Comparison of ENCODE assay signal across 9 mouse cellular contexts in the genomic region with DNA sequence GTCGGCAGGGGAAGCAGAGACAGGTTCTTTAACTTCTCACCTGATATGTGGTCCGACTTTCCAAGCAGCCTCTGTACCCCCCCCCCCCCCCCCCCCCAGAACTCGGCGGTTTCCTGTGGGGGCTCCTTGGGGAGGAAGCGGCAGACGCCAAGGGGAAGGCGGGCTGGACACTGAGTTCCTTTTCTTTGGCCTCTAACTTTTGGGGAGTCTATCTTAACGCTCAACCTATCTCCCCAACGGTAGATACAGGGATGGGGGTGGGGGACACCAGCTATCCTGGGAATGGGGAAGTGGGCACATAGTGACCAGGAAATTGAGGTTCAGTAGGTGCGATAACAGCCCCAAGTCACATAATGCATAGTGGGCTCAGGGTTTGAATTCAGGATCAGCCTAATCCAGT. TPM values are rescaled to one million over a fixed set of nuclear protein-coding genes. Genes with fewer than 3 reads are reported as not detected.
DNase-seq lines count a peak whose midpoint lies in the region; ATAC-seq and TF ChIP-seq lines count a peak whose summit lies in the region.
"Had no signal": no experiment of that assay in that cellular context is flagged by ENCODE, and none has a peak within 500 bp of the region (broad histone marks: within the 10 kb centered on the region; RNA-seq: fewer than 3 reads in every experiment).

No protein-coding gene starts in this region.

- H3K9ac ChIP-seq in heart, adult 2 months (ENCODE audit: low read depth, low read length) = peak overlapping the region; percentile 67
- no peak overlapping the region for H3K9ac ChIP-seq in forebrain, postnatal 0 days
- H3K9ac ChIP-seq in liver, postnatal 0 days (replicated peaks) = peak overlapping the region; percentile 63

- peaks cover 51% of the 10 kb centered on the region for H3K79me3 ChIP-seq in C2C12 (ENCODE audit: low read depth)

- no peak for TF ChIP-seq EP300 in heart, adult 2 months (IDR thresholded peaks at IDR 0.05; ENCODE audit: insufficient read depth, low read depth, low read length)
- no peak for TF ChIP-seq EP300 in liver, postnatal 0 days (IDR thresholded peaks at IDR 0.05; ENCODE audit: low read depth)

- peak overlapping the region; percentile 57 for H3K4me3 ChIP-seq in heart, adult 2 months
- peak overlapping the region; percentile 75 for H3K4me3 ChIP-seq in C2C12 (ENCODE audit: insufficient read depth, poor library complexity, severe bottlenecking)
- peak overlapping the region; percentile 28 for H3K4me3 ChIP-seq in forebrain, postnatal 0 days (ENCODE audit: low read depth, low read length)
- H3K4me3 ChIP-seq in liver, postnatal 0 days (ENCODE audit: low read depth, low read length) = peak overlapping the region; percentile 58

- H3ac ChIP-seq in C2C12 (ENCODE audit: control insufficient read depth, insufficient read length, low read depth) = peak overlapping the region; percentile 83

- peak overlapping the region; percentile 68 for H3K27ac ChIP-seq in heart, adult 2 months
- no peak overlapping the region for H3K27ac ChIP-seq in forebrain, postnatal 0 days (ENCODE audit: low read depth, low read length)
- H3K27ac ChIP-seq in liver, postnatal 0 days (ENCODE audit: low read depth) = peak overlapping the region; percentile 72

- 15% methylated on average over 10 of the region's 10 CpGs for WGBS in heart, adult 2 months
- WGBS in forebrain, postnatal 0 days = 50% methylated on average over 9 of the region's 10 CpGs
- WGBS in liver, postnatal 0 days (ENCODE audit: insufficient replicate concordance) = 15% methylated on average over 8 of the region's 10 CpGs

- intact Hi-C loops in heart, adult 2 months (cut with DNase I) = no loop called here

- H3K4me1 ChIP-seq in heart, adult 2 months (ENCODE audit: control insufficient read depth, insufficient read depth, low read length) = peaks cover 13% of the 10 kb centered on the region
- H3K4me1 ChIP-seq in forebrain, postnatal 0 days (ENCODE audit: insufficient read depth) = peaks cover 6% of the 10 kb centered on the region; the same call in 1 of the 2 replicates
- H3K4me1 ChIP-seq in liver, postnatal 0 days (ENCODE audit: insufficient read depth) = peaks cover 18% of the 10 kb centered on the region

- H3K79me2 ChIP-seq in heart, adult 2 months (replicated peaks; ENCODE audit: control insufficient read depth, insufficient read depth, low read length) = no peaks in the 10 kb centered on the region
- H3K79me2 ChIP-seq in C2C12 (ENCODE audit: control insufficient read depth, insufficient read depth) = peaks cover 62% of the 10 kb centered on the region

- no peaks in the 10 kb centered on the region for H3K36me3 ChIP-seq in heart, adult 2 months (ENCODE audit: control insufficient read depth, insufficient read depth, low read length)
- peaks cover 19% of the 10 kb centered on the region for H3K36me3 ChIP-seq in C2C12 (ENCODE audit: control insufficient read depth, insufficient read depth)
- no peaks in the 10 kb centered on the region for H3K36me3 ChIP-seq in forebrain, postnatal 0 days (ENCODE audit: insufficient read depth)
- no peaks in the 10 kb centered on the region for H3K36me3 ChIP-seq in liver, postnatal 0 days (replicated peaks; ENCODE audit: insufficient read depth, low read length)

- H3K9me3 ChIP-seq in forebrain, postnatal 0 days (ENCODE audit: low read length) = no peaks in the 10 kb centered on the region
- H3K9me3 ChIP-seq in liver, postnatal 0 days (ENCODE audit: low read length) = no peaks in the 10 kb centered on the region

- H3K4me2 ChIP-seq in forebrain, postnatal 0 days (ENCODE audit: low read depth) = peak overlapping the region; percentile 57
- H3K4me2 ChIP-seq in liver, postnatal 0 days (ENCODE audit: low read depth, low read length) = peak overlapping the region; percentile 81

- no peak for ATAC-seq in forebrain, postnatal 0 days
- no peak for ATAC-seq in liver, postnatal 0 days

- peak in 1 of 2 experiments; percentile 34 for DNase-seq in heart, adult 2 months
- DNase-seq in heart, postnatal 4 days = no peak
- no peak for DNase-seq in forebrain, postnatal 0 days
- peak; percentile 42 for DNase-seq in liver, postnatal 0 days
- no peak for DNase-seq in layer of hippocampus, adult 8-10 months (ENCODE audit: low spot score in 2 of 2)
- DNase-seq in thymus, postnatal 4 days = no peak
- no peak for DNase-seq in cerebellum, adult 9-10 months
- DNase-seq: cerebellum, adult 18-20 months had no signal

- no peaks in the 10 kb centered on the region for H3K27me3 ChIP-seq in heart, adult 2 months (ENCODE audit: control insufficient read depth, insufficient read depth, low read length)
- no peaks in the 10 kb centered on the region for H3K27me3 ChIP-seq in C2C12 (ENCODE audit: control insufficient read depth, insufficient read depth, insufficient read length)
- H3K27me3 ChIP-seq in forebrain, postnatal 0 days (ENCODE audit: insufficient read depth, low read length) = no peaks in the 10 kb centered on the region
- H3K27me3 ChIP-seq in liver, postnatal 0 days (ENCODE audit: insufficient read depth, low read length) = no peaks in the 10 kb centered on the region

- no peak for TF ChIP-seq CTCF in heart, adult 2 months (IDR thresholded peaks at IDR 0.05)
- TF ChIP-seq CTCF in C2C12 (IDR thresholded peaks at IDR 0.05; ENCODE audit: control insufficient read depth, insufficient read depth, insufficient read length) = no peak
- TF ChIP-seq CTCF in forebrain, postnatal 0 days (IDR thresholded peaks at IDR 0.05; ENCODE audit: low read depth) = no peak
- TF ChIP-seq CTCF in liver, postnatal 0 days (IDR thresholded peaks at IDR 0.05; ENCODE audit: low read depth) = no peak

- no peak for TF ChIP-seq POLR2A in heart, adult 2 months (IDR thresholded peaks at IDR 0.05; ENCODE audit: insufficient read depth, low read depth, low read length)

TF ChIP-seq in C2C12, 6 proteins besides CTCF, POLR2A, EP300 and RAD21:
- TF ChIP-seq FOSL1 (IDR thresholded peaks at IDR 0.05; ENCODE audit: insufficient read depth, low read length, poor library complexity, severe bottlenecking) (no peak), MAX (IDR thresholded peaks at IDR 0.05) (no peak), MYOG (IDR thresholded peaks at IDR 0.05; ENCODE audit: control insufficient read depth, extremely low read depth, insufficient read length) (no peak), USF1 (IDR thresholded peaks at IDR 0.05; ENCODE audit: low read depth) (no peak), MYOD1 (IDR thresholded peaks at IDR 0.05; ENCODE audit: control insufficient read depth, insufficient read length, low read depth) (no peak), CEBPB (IDR thresholded peaks at IDR 0.05; ENCODE audit: low read depth) (no peak)

RNA-seq across cellular contexts. Expression of gene Ptgs1, which starts 0.7 kb away (rescaled TPM):
- 10 to 100 TPM; 14.4 to 15.8 TPM for total RNA-seq in heart, adult 2 months (2021)
- 20.0 and 22.3 TPM in 2 replicates for polyA plus RNA-seq in heart, adult 2 months (2012; rRNA removed)
- 10 to 100 TPM; 13.7 to 16.0 TPM for total RNA-seq in heart, postnatal 4 days (2021)
- polyA plus RNA-seq in C2C12 (2012; fragmentation: generic; extraction: Trizol) = 336 TPM
- 4.9 and 6.6 TPM in 2 replicates for total RNA-seq in forebrain, postnatal 0 days (2014; rRNA removed)
- 4.4 and 5.5 TPM in 2 replicates for polyA plus RNA-seq in forebrain, postnatal 0 days (2015; fragmentation: Nextera tagmentation; extraction: Ambion mirVana)
- polyA plus RNA-seq in liver, postnatal 0 days (2015; fragmentation: Nextera tagmentation; extraction: Ambion mirVana) = 24.7 and 25.3 TPM in 2 replicates
- 10 to 100 TPM; 15.0 to 33.0 (median 25.0) TPM for total RNA-seq in layer of hippocampus, adult 8-10 months (2022)
